Mouse (Mus musculus): ENCODE data around the gene Utp18.

DNA sequence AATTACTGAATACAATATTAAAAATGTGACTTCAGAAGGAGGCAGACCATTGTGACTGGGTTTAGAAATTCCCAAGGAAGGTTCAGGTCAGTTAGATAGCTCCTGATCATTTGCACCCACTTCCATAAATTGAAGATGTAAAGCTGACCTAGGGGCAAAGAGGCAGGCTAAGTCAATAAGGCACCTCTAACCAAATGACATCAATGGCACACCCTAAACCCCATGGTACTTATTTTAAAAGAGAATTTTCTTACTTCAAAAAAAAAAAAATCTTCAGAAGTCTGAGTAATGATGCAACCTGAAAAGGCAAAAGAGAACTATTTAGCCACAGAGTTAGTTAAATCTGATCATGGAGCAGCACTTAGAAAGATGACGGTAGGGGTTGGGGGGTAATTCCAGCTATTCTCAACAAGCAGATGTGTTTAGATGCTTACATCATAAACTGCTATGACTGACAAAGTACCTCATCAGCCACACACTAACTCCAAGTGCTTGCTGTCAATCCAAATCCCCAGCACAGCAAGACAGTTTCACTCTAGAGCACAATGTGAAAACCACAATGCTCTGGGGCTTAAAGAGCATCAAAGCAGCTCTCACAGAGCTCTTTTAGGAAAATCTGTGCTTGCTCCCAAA is 24.9 kb downstream of the Utp18 start:
- TF ChIP-seq CTCF (conservative IDR thresholded peaks at IDR 0.05; ENCODE audit: insufficient read depth, insufficient read length, low read depth, low read length) (no peak), POLR2A (IDR thresholded peaks at IDR 0.05; ENCODE audit: low read depth, low read length) (no peak)
